Mouse (Mus musculus): ENCODE data around the gene Jph3.

Gene Jph3

DNA sequence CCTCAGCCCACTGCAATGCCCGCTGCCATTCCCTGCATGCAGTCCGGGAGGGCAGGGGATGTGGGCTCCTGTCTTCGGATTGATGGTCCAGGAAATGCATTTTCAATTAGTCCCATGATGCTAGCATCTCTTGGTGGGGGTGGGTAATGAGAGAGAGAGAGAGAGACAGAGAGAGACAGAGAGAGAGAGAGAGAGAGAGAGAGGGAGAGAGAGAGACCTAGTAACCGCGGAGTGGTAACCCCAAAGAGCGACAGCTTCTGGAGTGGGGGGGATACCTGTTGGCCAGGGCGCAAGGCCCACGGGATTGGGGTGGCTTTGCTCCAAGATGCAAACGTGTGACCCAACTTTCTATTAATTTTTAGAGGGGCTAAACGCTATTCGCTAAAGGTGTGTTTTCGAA is at the start of gene Jph3:
Gene Jph3 (plus strand): TSS at position 301 of the 400 bp plus-strand sequence.
- no peak for DNase-seq (ENCODE audit: extremely low read depth, insufficient read length, low spot score)

DNA sequence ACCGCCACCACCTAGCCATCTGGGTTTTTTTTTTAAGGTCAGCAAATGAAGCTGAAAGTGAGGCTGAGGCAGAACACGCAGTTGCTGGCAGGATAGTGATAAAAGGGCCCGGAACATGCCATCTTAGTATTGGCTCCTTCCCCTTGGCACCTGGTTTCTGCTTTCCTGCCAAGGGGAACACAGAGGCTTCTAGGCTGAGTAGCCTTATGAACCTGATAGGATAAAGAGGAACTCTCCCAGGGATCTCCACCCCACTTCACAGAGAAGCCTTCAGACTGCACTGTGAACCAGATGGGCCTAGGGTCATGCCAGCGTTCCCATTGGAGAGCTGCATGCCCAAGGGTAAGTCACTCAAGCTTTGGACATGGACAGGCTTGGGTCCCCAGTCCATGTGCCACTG is 48.5 kb upstream of the Jph3 start:
- no peak for DNase-seq (ENCODE audit: extremely low read depth, insufficient read length, low spot score)

DNA sequence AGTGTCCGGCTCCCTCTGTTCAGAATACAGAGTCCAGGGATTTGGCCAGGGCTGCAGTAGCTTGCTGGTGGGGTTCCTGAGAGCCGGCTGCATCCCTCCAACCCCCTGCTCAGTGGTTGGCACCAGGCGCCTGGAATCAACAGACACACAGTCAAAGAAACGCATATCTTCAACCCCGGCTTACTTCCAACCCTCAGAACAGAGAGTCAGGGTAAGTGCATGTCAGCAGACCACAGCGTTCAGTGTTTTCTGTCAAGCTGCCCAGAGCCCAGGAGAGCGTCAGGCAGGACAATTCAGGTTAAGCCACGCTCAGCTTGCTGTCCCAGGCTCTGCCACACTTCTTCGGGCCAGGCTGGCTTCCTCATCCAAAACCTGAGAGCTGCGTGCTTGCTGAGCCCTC is 48.0 kb upstream of the Jph3 start:
- no peak for DNase-seq (ENCODE audit: extremely low read depth, insufficient read length, low spot score)

DNA sequence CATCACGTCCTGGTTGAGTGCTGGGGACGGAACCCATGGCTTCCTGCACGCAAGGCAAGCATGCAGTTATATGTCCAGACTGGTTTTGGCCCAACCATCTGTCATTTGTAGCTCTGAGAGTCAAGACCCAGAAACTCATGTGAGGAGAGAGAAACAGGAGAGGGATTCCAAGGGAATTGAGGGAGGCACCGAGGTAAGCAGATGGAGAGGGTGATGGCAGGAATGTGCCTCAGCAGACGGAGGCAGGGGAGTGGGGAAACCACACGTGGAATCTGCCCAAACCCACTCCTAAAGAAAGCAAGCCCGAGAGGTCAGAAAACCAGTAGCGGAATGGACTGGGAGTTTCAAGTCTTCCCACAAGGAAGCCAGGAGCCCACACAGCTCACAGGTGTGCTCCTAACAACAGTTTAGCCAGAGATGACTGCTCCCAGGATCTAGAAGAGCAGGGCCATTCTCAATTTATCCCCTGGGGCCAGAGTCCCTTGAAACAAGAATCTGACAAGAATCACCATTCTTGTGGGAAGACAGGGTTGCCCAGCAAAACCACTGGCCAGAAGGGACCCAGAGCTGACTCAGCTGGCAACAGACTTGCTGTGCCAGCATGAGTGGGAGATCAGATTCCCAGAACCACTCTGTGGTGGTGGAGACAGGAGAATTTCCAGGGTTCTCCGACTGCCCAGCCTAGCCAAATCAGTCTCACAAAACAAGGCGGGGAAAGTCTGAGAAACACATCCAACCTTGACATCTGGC is 46.2 kb upstream of the Jph3 start:
- DNase-seq (ENCODE audit: extremely low read depth, insufficient read length, low spot score): peak; percentile 64

DNA sequence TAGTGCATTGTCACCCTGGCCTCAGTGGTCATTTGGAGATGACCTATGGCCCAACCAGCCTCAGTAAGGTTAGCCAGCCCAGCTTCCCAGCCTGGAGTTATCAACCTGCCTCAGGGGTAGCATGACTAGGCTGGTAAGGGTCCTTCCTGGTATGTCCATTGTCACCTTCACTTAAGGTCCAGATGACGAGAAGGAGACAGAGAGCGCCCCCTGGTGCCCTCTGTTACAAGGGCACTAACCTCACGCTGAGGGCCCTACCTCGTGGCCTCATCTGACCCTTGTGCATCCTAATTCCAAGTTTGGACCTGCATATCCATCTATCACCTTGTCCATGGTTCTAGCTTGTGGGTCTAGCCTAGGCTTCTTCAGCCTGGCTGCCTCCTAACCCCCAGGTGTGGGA is 44.0 kb upstream of the Jph3 start:
- no peak for DNase-seq (ENCODE audit: extremely low read depth, insufficient read length, low spot score)

DNA sequence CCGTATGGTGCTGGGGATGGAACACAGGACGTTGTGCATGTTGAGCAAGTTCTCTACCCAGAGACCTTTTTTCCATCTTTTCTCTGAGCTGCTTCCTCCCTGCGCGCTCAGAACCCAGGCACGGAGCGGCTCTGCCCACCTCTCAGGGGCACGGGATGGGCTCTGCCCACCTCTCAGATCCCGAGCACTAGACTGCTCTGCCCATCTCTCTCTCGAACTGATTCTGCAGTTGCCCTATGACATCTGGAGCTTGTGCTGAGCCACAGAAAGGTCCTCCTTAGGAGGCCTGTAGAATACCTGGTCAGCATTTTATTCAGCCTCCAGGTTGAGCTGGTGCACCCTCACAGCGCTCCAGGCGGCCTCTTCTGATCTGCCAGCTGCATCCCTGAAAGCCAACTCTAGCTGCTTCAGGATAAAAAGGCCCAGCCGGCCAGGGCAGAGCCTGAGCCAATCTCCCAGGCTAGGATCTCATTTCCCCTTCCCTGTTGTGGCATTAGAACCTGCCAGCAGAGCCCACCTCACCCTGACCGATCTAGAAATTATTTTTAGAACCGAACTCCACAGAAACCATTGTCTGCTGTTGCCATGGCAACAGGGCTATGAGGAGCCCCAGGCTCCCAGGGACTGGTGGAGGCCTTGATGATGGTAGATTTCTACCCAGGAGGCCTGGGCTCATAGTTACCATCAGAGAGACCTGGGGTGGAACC is 41.8 kb upstream of the Jph3 start:
- DNase-seq (ENCODE audit: extremely low read depth, insufficient read length, low spot score): no peak

DNA sequence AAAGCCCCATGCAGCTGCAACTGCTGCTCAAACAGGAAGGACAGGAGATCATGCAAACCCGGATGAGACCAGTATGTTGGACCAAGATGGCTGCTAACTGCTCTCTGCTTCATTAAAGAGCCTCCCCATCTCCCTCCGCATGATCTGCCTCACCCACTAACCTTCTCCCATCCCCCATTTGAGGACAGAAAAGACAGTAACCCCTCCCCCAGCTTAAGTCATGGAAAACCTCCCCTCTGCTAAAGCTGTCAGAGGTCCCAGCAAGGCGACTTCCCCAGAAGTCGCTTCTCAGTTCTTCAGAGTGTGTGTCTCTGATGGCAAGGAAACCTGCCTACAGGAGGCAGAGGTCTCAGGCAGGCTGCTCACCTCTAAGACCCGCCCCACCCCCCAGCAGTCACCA is 40.9 kb upstream of the Jph3 start:
- DNase-seq (ENCODE audit: extremely low read depth, insufficient read length, low spot score): no peak

DNA sequence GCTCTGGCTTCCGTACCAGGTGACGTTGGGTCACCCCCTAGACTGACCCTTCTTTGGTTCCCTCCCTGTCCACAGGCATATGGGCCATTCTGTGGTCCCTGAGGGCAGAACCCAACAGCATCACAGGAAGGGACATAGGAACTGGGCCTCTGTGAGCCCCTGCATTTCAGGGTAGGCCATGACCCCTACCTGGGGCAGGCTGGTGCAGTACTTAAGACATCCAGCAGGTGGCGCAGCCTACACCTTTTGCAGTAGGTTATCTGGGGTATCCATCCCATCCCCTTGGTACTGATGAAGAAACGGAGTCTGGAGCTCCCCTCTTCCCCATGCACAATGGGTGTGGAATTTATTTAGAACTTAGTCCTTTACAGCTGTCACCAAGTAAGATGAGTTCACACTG is 35.0 kb upstream of the Jph3 start:
- DNase-seq (ENCODE audit: extremely low read depth, insufficient read length, low spot score): no peak

DNA sequence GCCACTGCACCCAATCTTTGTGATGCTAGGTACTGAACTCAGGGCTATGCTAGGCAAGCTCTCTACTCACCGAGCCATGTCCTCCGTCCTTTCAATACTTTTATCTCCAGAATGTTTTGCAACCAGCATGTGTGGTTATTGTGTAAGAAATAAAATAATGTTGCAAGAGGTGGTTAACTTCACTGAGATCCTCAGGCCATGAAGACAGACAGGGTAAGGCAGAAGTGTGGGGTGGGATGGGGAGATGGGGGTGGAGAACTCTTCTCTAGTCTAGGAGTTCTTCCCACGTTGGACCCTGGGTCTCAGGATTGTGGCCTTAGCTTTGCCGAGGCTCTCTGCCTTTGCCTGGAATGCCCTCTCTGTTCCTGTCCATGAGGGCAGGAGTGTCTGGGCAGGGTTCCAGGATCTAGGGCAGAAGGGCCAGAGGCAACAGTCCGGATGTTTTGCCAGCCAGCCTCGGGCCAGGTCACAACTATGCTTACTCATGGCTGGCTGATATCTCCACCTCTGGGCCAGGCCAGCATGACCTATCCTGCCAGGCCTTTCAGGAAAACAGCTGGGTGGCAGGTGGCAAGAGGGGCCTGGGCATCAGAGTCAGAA is 33.7 kb upstream of the Jph3 start:
- peak; percentile 84 for DNase-seq (ENCODE audit: extremely low read depth, insufficient read length, low spot score)

DNA sequence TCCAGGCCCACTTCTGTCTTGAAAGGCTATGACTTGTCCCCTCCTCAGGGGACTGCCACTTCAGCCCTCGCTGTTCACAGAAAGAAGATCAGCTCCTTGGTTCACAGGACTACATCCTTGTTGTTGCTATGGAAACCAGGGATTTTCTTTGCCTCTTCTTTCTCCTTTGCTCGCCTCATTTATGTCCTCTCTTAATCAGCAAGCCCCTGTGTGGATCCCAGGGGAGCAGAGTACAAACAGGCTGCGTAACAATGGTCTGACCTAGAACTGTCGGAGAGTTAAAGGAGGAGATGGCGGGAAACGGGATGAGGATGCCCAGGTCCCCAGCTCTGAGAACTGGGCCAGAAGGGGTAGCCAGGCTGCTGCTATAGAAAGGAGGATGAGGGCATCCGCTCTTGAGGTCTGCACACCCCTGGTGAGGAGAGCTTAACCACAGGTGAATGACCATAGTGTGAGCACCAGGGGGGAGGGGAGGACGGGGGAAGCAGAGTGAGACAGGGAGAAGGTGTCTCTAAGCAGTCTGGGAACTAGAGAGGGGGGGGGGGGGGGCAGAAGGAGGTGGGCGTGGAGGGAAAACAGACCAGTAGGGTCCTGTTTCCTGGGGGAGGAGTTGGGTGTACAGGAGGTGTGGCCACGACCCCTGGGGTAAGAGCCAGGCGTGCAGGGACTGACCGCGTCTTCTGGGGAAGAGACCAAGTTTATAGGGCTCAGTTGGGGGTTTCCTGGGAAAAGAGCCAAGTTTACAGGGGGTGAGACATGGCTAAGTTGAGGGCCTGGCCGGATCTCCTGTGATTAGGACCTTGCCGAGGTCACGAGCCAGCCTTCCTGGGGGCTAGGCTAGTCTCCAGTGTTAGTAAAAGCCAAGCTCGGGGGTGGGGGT is 31.4 kb upstream of the Jph3 start:
- no peak for DNase-seq (ENCODE audit: extremely low read depth, insufficient read length, low spot score)

DNA sequence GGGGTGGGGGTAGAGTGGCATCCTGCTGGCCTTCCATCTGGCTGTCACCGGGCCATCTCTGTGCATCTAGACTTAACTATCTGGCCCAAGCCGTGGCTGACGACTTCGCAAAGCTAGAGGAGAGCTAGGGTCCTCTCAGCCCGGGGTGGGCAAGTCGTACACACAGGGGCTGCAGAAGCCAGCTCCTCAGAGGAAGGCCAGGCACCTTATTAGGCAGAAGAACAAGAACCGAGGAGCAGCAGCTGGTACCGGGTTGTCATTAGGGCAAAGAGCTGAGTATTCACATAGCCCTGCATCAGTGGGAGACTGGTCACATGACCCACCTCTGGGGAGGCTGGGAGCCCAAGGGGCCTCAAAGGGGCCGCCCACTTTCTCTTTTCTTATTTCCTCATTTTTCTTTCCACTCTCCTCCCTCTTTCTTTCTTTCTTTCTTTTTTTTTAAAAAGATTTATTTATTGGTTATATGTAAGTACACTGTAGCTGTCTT is 30.8 kb upstream of the Jph3 start:
- no peak for DNase-seq (ENCODE audit: extremely low read depth, insufficient read length, low spot score)

DNA sequence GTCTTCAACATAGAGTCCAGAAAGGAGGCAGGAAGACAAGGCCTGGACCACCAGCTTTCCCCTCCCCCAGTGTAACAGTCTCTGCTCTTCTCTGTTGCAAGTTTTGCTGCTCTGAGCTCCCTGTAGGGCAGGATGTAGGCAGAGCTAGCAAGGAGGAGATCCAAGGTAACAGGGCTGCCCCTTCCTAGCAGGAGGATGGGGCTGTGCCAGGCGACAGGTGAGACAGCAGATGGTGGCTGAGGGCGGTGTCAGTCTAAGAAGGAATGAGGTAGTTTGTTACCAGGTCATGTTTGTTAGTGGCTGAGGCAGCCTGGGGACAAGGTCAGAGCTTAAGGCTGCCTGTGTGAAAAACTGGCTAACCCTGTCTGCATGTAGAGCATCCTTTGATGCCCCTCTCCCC is 29.5 kb upstream of the Jph3 start:
- no peak for DNase-seq (ENCODE audit: extremely low read depth, insufficient read length, low spot score)

DNA sequence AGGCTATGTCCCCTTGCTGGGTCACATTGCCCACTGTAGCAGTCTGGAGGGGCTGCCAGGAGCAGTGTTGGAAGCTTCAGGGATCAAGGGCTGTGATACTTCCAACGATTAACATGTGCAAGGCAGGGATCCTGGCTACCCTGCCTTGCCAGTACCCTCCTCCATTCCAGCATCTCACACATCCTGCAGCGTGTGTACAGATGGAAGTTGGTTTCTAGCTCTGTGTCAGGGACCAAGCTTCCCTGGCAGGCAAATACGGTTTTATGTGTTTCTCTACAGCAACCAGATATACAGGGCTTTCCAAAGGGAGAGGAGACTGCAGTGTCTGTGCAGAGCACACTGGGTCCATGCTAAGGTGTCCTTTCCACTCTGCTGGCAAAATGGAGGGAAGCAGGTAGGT is 24.2 kb upstream of the Jph3 start:
- DNase-seq (ENCODE audit: extremely low read depth, insufficient read length, low spot score): no peak

DNA sequence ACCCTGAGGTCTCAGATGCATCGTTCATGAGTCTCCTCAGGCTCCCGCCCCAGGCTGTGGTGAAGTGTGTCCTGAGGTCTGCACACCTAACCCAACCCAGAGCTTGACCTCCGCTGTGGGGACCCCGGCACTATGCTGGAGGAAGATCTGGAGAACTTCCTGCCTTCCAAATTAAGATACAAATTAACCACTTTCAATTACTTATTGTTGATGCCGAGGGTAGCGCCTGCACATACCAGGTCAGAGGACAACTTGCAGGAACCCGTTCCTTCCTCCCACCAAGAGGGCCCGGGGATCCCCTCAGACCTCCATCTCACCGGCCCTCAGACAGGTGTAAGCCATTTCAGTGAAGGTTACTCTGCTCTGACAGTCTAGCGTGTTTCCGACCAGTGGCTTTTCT is 22.5 kb upstream of the Jph3 start:
- DNase-seq (ENCODE audit: extremely low read depth, insufficient read length, low spot score): no peak

DNA sequence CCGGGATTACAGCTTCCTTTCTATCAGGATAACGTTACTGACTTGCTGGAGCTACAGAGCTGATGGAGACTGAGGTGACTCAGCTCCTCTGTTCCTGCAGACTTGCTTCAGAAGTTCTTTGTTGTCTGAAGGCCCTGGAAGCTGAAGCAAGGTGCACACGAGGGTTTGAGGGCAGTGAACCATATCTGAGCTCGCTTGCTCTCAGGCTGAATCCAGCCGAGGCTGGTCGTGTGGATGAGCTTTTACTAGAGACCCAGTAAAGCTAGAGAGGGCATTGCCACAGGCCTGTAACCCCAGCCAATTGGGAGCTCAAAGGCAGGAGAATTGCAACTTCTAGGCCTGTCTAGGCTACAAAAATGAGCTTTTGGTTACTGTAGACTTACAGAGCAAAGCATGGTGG is 21.0 kb upstream of the Jph3 start:
- DNase-seq (ENCODE audit: extremely low read depth, insufficient read length, low spot score): no peak

DNA sequence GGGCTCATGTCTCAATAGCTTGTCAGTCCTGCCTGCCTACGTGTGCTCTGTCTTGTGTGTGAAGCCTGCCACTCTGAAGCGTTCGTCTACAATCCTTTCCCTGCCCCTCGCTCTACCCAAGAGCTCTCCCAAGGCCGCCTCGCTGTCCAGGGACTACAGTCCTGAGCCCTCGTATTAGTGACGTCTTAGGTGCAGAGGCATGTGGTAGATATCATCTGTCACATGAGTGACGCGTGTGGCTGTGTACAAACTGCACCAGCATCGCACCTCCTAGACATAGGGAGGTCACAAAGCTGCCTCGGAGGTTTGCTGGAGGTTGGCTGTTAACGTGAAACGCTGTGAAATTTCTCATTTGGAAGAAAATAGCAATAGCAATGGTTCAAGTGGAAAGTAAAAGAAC is 11.9 kb upstream of the Jph3 start:
- no peak for DNase-seq (ENCODE audit: extremely low read depth, insufficient read length, low spot score)

DNA sequence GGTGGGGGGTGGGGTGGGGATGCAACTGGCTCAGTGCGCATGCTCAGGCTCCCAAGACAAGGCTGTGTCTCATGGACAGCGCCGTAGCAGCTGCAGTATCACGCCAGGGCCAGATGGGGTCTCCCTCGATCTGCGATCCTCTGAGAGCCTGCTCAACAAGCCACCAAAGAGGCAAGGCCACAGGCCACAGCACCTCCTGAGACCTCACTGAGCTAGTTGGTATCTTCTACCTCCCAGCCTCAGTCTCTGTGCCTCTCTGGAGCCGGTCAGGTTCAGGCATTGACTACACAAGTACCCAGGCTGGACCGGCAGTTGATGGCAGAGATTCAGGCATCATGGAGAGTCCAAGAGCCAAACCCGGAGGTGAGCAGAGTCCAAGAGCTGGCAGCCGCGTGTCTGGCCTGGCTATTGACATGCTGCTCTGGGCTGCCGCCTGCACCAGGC is 11.4 kb upstream of the Jph3 start:
- DNase-seq (ENCODE audit: extremely low read depth, insufficient read length, low spot score): peak; percentile 50

DNA sequence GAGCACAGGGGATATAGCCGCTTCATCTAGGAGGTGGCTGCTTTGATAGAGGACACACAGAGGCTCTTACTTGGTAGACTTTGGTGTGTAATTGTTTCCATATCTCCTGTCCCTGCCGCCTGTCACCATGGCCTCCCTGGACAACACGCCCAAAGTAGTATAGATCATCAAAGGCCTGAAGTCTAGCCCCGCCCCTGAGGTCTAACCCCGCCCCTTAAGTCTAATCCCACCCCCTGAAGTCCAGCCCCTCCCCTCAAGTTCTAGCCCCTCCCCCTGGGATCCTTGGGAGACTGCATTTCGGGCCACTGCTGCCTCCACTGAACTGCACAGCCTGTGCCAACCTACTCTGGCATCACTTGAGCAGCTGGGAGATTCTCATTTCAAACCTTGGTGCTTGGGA is 10.5 kb upstream of the Jph3 start:
- DNase-seq (ENCODE audit: extremely low read depth, insufficient read length, low spot score): no peak

DNA sequence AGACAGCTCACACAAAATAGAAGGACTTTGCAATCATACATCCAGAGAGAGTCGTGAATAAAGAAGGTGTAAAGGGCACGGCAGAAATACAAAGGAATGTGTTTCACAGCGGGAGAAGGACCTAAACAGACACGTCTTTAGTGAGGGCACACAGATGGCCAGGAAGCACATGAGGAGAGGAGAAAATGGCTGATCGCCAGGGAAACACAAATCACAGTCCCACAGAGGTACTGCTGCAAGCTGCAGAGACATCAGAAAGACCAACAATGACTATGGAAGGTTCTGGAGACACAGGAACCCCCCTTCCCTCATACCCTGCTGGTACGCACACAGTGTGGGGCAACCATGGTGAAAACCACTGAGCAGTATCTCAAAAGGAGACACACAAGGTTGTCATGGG is 8.4 kb upstream of the Jph3 start:
- DNase-seq (ENCODE audit: extremely low read depth, insufficient read length, low spot score): no peak

DNA sequence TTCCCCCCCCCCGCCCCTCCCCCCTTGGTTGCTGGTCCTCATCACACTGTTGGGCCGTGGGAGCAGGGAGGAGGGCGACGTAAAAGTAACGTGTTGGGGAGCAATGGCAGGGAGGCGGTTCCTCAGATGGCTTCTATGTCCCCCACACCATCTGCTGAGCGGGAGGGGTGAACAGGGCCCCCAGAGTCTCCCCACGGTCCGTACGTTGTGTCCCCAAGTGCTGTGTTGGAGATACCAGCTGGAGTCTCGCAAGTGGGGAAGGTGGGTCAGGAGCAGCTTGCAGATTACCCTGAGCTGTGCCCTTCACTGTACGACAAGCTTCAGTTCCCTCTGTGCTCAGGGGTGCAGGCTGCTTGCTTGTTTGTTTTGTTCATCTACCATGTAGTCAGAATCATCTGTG is 5.6 kb upstream of the Jph3 start:
- no peak for DNase-seq (ENCODE audit: extremely low read depth, insufficient read length, low spot score)

DNA sequence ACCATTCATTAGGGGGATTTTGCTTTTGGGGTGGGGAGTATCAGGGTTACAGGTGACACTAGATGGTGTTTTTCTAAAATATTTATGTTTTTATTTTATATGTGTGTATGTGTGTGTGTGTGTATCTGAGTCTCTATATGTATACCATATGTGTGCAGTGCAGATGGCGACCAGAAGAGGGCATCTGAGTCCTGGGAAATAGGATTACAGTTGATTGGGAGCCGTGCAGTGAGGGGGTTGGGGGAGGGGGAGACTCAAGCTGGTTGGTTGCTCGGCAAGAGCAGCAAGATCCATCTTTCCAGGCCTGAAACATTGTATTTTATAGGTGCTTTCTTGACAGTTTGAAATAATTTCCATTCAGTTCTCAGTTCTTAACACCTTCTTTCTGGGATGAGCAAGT is 2.3 kb upstream of the Jph3 start:
- no peak for DNase-seq (ENCODE audit: extremely low read depth, insufficient read length, low spot score)
